Comparison of ENCODE assay signal across 30 mouse cellular contexts in the genomic region with DNA sequence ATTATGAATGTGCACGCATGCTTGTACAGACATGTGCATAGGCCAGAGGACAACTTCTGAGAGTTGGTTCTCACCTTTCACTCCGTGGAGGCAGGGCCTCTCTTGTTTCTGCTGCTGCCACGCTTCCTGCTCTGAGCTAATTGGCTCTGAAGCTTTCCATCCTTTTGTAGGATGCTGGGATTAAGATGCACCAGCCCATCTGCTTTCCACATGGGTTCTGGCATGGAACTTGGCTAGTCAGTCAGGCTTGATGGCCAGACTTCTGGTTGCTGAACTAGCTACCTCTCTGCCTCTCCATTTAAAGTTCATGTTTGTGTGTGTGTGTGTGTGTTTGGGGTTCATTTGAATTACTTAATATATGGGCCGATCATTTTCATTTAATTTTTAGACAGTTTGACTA. TPM values are rescaled to one million over a fixed set of nuclear protein-coding genes. Genes with fewer than 3 reads are reported as not detected.
DNase-seq lines count a peak whose midpoint lies in the region; ATAC-seq lines count a peak whose summit lies in the region.
"Had no signal": no experiment of that assay in that cellular context is flagged by ENCODE, and none has a peak within 500 bp of the region (broad histone marks: within the 10 kb centered on the region; RNA-seq: fewer than 3 reads in every experiment).

No protein-coding gene starts in this region.

- no peaks in the 10 kb centered on the region for H3K4me1 ChIP-seq in forebrain, embryonic 13.5 days
- H3K4me1 ChIP-seq in forebrain, embryonic 12.5 days, result no peaks in the 10 kb centered on the region
- H3K4me1 ChIP-seq in forebrain, embryonic 16.5 days (replicated peaks; ENCODE audit: control insufficient read depth, insufficient read depth, low read length), result peaks cover 6% of the 10 kb centered on the region; the same call in 1 of the 2 replicates
- H3K4me1 ChIP-seq: embryonic facial prominence, embryonic 13.5 days; hindbrain, embryonic 15.5 days; kidney, embryonic 15.5 days; liver, embryonic 12.5 days; megakaryocyte, embryonic 14.5 days; midbrain, embryonic 13.5 days had no signal

- no peaks in the 10 kb centered on the region for H3K27me3 ChIP-seq in forebrain, embryonic 13.5 days
- H3K27me3 ChIP-seq in forebrain, embryonic 12.5 days, result no peaks in the 10 kb centered on the region
- no peaks in the 10 kb centered on the region for H3K27me3 ChIP-seq in forebrain, embryonic 16.5 days (replicated peaks; ENCODE audit: control insufficient read depth, insufficient read depth, low read length)
- H3K27me3 ChIP-seq: embryonic facial prominence, embryonic 13.5 days; heart, embryonic 13.5 days; hindbrain, embryonic 15.5 days; kidney, embryonic 15.5 days; liver, embryonic 12.5 days; megakaryocyte, embryonic 14.5 days; midbrain, embryonic 13.5 days had no signal

- no peak overlapping the region for H3K4me2 ChIP-seq in forebrain, embryonic 13.5 days
- no peak overlapping the region for H3K4me2 ChIP-seq in forebrain, embryonic 12.5 days
- H3K4me2 ChIP-seq in forebrain, embryonic 16.5 days (ENCODE audit: low read length), result no peak overlapping the region
- H3K4me2 ChIP-seq: embryonic facial prominence, embryonic 13.5 days; heart, embryonic 13.5 days; hindbrain, embryonic 15.5 days; kidney, embryonic 15.5 days; liver, embryonic 12.5 days; midbrain, embryonic 13.5 days had no signal

- no peaks in the 10 kb centered on the region for H3K36me3 ChIP-seq in forebrain, embryonic 13.5 days (ENCODE audit: poor library complexity, severe bottlenecking)
- H3K36me3 ChIP-seq in forebrain, embryonic 12.5 days (replicated peaks), result no peaks in the 10 kb centered on the region
- no peaks in the 10 kb centered on the region for H3K36me3 ChIP-seq in forebrain, embryonic 16.5 days (ENCODE audit: control insufficient read depth, insufficient read depth)
- H3K36me3 ChIP-seq: embryonic facial prominence, embryonic 13.5 days; heart, embryonic 13.5 days; hindbrain, embryonic 15.5 days; kidney, embryonic 15.5 days; liver, embryonic 12.5 days; midbrain, embryonic 13.5 days had no signal

- 50% methylated on average over 4 of the region's 4 CpGs for WGBS in forebrain, embryonic 13.5 days
- WGBS in forebrain, embryonic 12.5 days, result 56% methylated on average over 4 of the region's 4 CpGs
- 43% methylated on average over 4 of the region's 4 CpGs for WGBS in forebrain, embryonic 16.5 days

- ATAC-seq in forebrain, embryonic 13.5 days, result peak; percentile 51; the same call in 1 of the 2 replicates
- ATAC-seq in forebrain, embryonic 12.5 days (ENCODE audit: low FRiP score), result no peak
- peak; percentile 72 for ATAC-seq in forebrain, embryonic 16.5 days
- ATAC-seq: CD4-positive, CD25-positive, alpha-beta regulatory T cell, adult 4 months; liver, embryonic 12.5 days; lung, postnatal 0 days; midbrain, embryonic 13.5 days had no signal

- H3K4me3 ChIP-seq in forebrain, embryonic 13.5 days, result no peak overlapping the region
- no peak overlapping the region for H3K4me3 ChIP-seq in forebrain, embryonic 12.5 days (replicated peaks)
- no peak overlapping the region for H3K4me3 ChIP-seq in forebrain, embryonic 16.5 days (replicated peaks; ENCODE audit: low read length)
- H3K4me3 ChIP-seq: embryonic facial prominence, embryonic 13.5 days; erythroblast, embryonic 14.5 days; heart, embryonic 13.5 days; hindbrain, embryonic 15.5 days; kidney, embryonic 15.5 days; layer of hippocampus, adult 2 months; left cerebral cortex, adult 2 months; liver, embryonic 12.5 days; megakaryocyte, embryonic 14.5 days; midbrain, embryonic 13.5 days had no signal

- intact Hi-C loops in left cerebral cortex, postnatal 4 days (cut with DNase I), result no loop called here

- peak; percentile 17 for DNase-seq in left cerebral cortex, postnatal 4 days
- no peak for DNase-seq in left cerebral cortex, adult 8-10 months (ENCODE audit: low spot score in 2 of 2)
- peak; percentile 26 for DNase-seq in brain, embryonic 18.5 days (ENCODE audit: low read depth, low spot score)
- DNase-seq in thymus, postnatal 14 days, result no peak
- DNase-seq: adrenal gland, postnatal 14 days; cerebellum, adult 9-10 months; gastrocnemius, postnatal 25 days; heart, adult 18-20 months; heart, postnatal 10 days; kidney, adult 18-20 months; kidney, postnatal 36 days; lung, adult 18-20 months; lung, postnatal 4 days; spleen, adult 18-20 months; thymus, postnatal 25 days had no signal

- H3K9me3 ChIP-seq in forebrain, embryonic 13.5 days (replicated peaks), result no peaks in the 10 kb centered on the region
- no peaks in the 10 kb centered on the region for H3K9me3 ChIP-seq in forebrain, embryonic 12.5 days
- peaks cover 2% of the 10 kb centered on the region; the same call in 1 of the 2 replicates for H3K9me3 ChIP-seq in forebrain, embryonic 16.5 days (ENCODE audit: control insufficient read depth, low read length)
- H3K9me3 ChIP-seq: embryonic facial prominence, embryonic 13.5 days; heart, embryonic 13.5 days; hindbrain, embryonic 15.5 days; kidney, embryonic 15.5 days; liver, embryonic 12.5 days; midbrain, embryonic 13.5 days had no signal

- no peak overlapping the region for H3K9ac ChIP-seq in forebrain, embryonic 13.5 days
- no peak overlapping the region for H3K9ac ChIP-seq in forebrain, embryonic 12.5 days
- H3K9ac ChIP-seq in forebrain, embryonic 16.5 days (replicated peaks; ENCODE audit: low read depth, low read length), result no peak overlapping the region
- H3K9ac ChIP-seq: embryonic facial prominence, embryonic 13.5 days; heart, embryonic 13.5 days; hindbrain, embryonic 15.5 days; kidney, embryonic 15.5 days; liver, embryonic 12.5 days; midbrain, embryonic 13.5 days had no signal

- H3K27ac ChIP-seq in forebrain, embryonic 13.5 days, result no peak overlapping the region
- no peak overlapping the region for H3K27ac ChIP-seq in forebrain, embryonic 12.5 days
- peak overlapping the region; percentile 47 for H3K27ac ChIP-seq in forebrain, embryonic 16.5 days (ENCODE audit: low read length)
- H3K27ac ChIP-seq: embryonic facial prominence, embryonic 13.5 days; heart, embryonic 13.5 days; hindbrain, embryonic 15.5 days; kidney, embryonic 15.5 days; layer of hippocampus, adult 2 months; left cerebral cortex, adult 2 months; liver, embryonic 12.5 days; midbrain, embryonic 13.5 days had no signal

RNA-seq across cellular contexts. Expression of a gene that starts 41.5 kb away (rescaled TPM):
- polyA plus RNA-seq in forebrain, embryonic 13.5 days (2015; fragmentation: Nextera tagmentation; extraction: Ambion mirVana), result 150 and 159 TPM in 2 replicates
- polyA plus RNA-seq in forebrain, embryonic 12.5 days (2016; fragmentation: Nextera tagmentation; extraction: Ambion mirVana), result 167 and 176 TPM in 2 replicates
- total RNA-seq in left cerebral cortex, postnatal 4 days (2021), result 100 to 1,000 TPM; 147 to 156 TPM
- 100 to 1,000 TPM; 236 to 256 (median 250) TPM for total RNA-seq in left cerebral cortex, adult 8-10 months (2022)
- polyA plus RNA-seq in forebrain, embryonic 16.5 days (2015; fragmentation: Nextera tagmentation; extraction: Ambion mirVana), result 170 and 175 TPM in 2 replicates

Comparison
In these comparisons a context has a peak if more than half of its experiments do, and no peak if none do; other contexts are left out.
1. DNase-seq: peak in left cerebral cortex, postnatal 4 days (single experiment) and brain, embryonic 18.5 days (single experiment); none in left cerebral cortex, adult 8-10 months (0 of 2) and thymus, postnatal 14 days (single experiment).